Mouse (Mus musculus): ENCODE data around the gene Trim42.

The Trim42 gene

GRCm38 (mm10) chr9:97369591-97369990, at the start of gene Trim42:
Trim42 (minus strand) TSS chr9:97369958.
- no peak for DNase-seq

GRCm38 (mm10) chr9:97414876-97415668, 45.3 kb upstream of the Trim42 start:
- peak; percentile 16 for DNase-seq

- DNase-seq: no peak
These were observed 38.4 kb upstream of the Trim42 start for GRCm38 (mm10) chr9:97408142-97408541.

- no peak for DNase-seq
These were observed 13.3 kb downstream of the Trim42 start for GRCm38 (mm10) chr9:97356441-97356840.

GRCm38 (mm10) chr9:97344767-97345297, 24.9 kb downstream of the Trim42 start:
- DNase-seq: peak; percentile 48

DNA sequence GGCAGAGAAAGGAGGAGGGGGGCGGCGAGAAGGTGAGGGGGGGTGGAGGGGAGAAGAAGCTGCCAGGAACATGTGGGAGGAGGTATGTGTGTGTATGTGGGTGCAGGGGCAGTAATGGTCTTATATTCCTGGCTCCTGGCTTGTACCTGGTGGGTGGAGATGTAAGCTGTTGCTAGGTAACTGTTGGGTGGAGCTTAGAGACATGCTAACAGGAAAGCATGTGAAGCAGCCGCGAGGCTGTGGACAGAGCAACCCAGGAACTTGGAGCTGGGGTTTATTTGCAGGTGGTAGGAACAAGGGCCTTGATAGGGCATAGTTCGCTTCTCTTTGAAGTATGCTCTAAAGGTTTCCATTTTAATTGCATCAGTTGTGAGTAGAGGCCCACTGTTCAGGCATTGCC, 28.0 kb downstream of the Trim42 start:
- no peak for DNase-seq

GRCm38 (mm10) chr9:97322846-97323245, 46.9 kb downstream of the Trim42 start:
- no peak for DNase-seq

DNA sequence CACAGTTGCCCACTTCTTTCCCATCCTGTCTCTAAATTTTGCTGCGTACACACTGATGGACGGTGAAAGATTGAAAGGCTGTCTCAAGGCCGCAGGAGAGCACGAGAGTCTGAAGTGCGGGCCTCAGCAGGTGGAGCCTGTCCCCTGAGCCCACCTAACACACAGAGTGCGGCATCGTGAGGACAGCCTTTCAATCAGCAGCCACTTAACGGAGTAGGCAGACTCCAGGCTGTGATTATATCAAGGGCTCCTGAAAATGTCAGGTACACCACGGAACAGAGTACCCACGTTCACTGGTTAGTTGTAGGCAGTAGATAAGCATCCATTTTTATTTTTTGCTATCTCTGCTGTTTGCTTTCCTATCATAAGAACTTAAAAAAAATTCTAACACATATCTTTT, 47.6 kb downstream of the Trim42 start:
- no peak for DNase-seq

DNA sequence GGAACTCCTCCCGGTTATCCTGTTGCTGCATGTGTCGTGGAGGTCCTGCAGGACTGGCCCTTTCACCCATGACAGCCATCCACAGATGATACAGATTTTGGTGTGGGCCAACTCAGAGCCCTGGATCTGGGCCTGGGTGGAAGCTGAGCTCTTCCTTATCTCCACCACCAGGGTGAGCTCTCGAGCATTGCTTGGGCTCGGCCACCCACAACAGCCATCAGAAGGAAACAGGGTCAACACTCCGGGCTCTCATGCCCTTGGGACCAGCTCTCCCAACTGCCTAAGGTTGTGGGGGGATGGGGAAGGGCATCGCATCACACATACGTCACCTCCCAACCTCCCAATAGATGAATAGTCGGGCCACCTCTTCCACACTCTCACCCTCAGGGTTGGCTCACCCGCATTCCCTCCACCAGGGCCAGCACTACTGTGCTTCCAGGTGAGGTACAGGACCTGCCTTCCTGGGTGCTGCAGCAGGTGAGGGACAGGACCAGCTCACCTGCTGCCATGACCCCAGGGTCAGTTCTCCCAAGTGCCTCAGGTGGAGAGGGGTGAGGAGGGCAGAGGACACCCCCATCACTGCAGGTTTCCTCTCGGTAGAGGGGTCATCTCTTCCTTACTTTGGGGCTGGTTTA, 54.2 kb downstream of the Trim42 start:
- DNase-seq: no peak

GRCm38 (mm10) chr9:97311614-97312013, 58.1 kb downstream of the Trim42 start:
- no peak for DNase-seq

- no peak for DNase-seq
These were observed 60.2 kb downstream of the Trim42 start for GRCm38 (mm10) chr9:97309509-97310053.

DNA sequence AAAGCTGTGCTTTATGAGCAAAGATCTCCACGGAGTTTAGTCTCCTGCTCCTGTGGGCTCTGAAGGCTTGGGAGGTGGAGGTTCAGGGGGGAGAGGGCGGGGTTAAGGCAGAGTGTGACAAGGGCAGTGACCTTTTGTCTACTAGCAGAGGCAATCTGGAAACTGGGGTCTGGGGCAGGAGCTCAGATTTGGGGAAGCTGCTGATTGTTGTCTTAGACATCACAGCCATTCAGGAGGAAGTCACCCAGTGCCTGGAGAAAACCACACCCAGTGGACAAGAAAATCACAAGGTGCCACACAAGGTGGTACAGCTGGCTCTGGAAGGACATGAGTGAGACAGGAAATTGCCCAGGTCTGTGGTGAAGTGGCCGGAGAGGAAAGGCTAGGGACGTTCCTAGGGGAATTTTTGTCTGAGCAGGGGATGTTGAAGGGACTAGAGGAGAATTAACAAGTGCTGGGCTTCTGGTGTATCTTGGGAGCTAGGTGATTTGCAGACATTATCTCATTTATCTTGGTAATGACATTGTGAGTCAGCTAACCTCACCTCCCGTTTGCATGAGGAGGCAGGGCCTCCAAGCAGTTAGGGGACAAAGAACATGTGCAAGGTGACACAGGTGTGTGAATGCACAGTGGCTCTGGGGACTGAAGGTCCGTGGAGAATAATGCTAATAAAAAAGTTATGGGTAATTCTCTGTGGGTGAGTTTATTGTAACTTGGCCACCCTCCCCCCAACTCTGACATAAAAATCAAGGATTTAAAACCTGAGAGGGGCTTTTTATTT, 61.9 kb downstream of the Trim42 start:
- DNase-seq: no peak
